Mouse (Mus musculus) forebrain, embryonic 10.5 days (tissue): ENCODE data around the gene Fbxl8. TPM values are rescaled to one million over a fixed set of nuclear protein-coding genes. Genes with fewer than 3 reads are reported as not detected.
"Not testable (repeated sequence)": the region's sequence is repeated elsewhere in the genome, so short reads cannot be mapped to it uniquely, and the experiment has no call there.

Experiments used
- DNase-seq: peaks from one replicate; pipeline ENCODE4 v3.0.0-alpha.2; 2017; ENCODE audit warnings: low spot score; ENCODE audit errors: extremely low spot score
- H3K27ac ChIP-seq: fragments of 300-500 bp; sonication (generic); 2 replicates; pipeline ENCODE4 v1.5.1; 2016; ENCODE audit warnings: mild to moderate bottlenecking
- H3K27me3 ChIP-seq: fragments of 300-500 bp; sonication (generic); 2 replicates; pipeline ENCODE4 v1.6.1; 2016; ENCODE audit warnings: mild to moderate bottlenecking; ENCODE audit not compliant: poor library complexity, severe bottlenecking
- H3K36me3 ChIP-seq: fragments of 300-500 bp; sonication (generic); replicated peaks from 2 replicates; pipeline ENCODE4 v1.6.1; 2016; ENCODE audit warnings: mild to moderate bottlenecking, moderate library complexity
- H3K4me1 ChIP-seq: fragments of 300-500 bp; sonication (generic); 2 replicates; pipeline ENCODE4 v1.6.1; 2016
- H3K4me3 ChIP-seq: fragments of 300-500 bp; sonication (generic); 2 replicates; pipeline ENCODE4 v1.5.1; 2016; ENCODE audit warnings: mild to moderate bottlenecking, moderate library complexity
- H3K9me3 ChIP-seq: fragments of 300-500 bp; sonication (generic); 2 replicates; pipeline ENCODE4 v1.6.1; 2016; ENCODE audit warnings: mild to moderate bottlenecking, moderate library complexity
- WGBS: fragments of 180-500 bp; shearing (Covaris S2); methylation state at CpG from one replicate; pipeline ENCODE4 v1.1.7; 2016; 5-methylcytosine and 5-hydroxymethylcytosine counted together
- polyA plus RNA-seq: library from polyadenylated mRNA; unstranded; fragments of >200 nt; fragmentation: Nextera tagmentation; extraction: Ambion mirVana; gene quantifications from 2 replicates; pipeline ENCODE4 v1.2.1, GENCODE M21; 2016

Gene Fbxl8
- polyA plus RNA-seq: 0.55 and 0.91 TPM in 2 replicates

DNA sequence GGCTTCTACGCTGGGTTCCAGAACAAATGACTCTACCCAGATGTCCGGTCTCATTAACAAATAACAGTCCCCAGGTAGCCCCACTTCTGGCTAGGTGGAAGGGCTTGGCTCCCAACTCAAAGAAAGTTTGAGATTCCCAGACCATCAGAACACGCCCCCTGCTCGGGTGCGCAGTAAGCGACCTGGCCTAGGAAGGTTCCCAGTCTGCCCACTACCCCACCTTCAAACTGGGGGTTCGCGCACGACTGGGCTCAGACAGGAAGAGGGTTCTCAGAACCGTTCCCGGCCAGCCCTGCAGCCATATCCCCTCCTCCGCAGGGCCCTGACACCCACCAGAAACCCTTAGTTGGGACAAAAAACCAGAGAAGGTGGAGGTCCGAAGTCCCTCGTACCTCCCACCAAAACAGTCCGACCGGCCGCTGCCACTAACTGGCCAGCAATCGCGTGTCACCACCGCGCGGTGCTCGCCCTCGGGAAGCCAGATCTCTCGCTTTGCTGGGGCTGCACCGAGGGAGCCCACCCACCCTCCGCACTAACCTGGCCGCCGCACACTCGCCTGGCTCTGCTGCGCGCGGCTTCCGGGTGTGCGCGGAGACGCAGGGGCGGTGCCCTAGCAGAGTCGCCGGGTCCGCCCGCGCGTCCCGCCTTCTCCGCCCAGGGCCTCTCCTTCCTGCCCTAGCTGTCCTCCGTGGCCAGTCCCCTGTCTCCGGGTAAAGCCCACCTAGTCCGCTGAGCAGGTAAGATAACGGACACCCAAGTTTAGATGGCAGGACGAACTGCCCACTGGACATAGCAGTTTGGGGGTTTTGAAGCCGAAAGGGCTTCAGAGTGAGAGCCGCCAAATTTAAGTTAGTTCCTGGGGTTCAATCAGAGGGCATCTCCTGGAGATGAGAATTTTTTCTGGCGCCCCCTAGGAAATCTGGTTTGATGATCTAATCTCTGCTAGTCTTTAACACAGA is at the start of gene Fbxl8, which contains the start of gene Tradd:
Gene Fbxl8, plus strand, starts transcription at position 625 of the 959 bp plus-strand sequence.
Gene Tradd, minus strand, starts transcription at position 586 of the 959 bp plus-strand sequence.
- H3K4me1 ChIP-seq: peaks cover 41% of the 10 kb centered on the region
- H3K27ac ChIP-seq: peak within 1 kb of the TSS; percentile 27; the same call in 1 of the 2 replicates
- H3K27me3 ChIP-seq: peaks cover 100% of the 10 kb centered on the region
- H3K36me3 ChIP-seq: no peaks in the 10 kb centered on the region
- H3K4me3 ChIP-seq: peak within 1 kb of the TSS; percentile 62
- 1% methylated on average over 54 of the region's 54 CpGs for WGBS
- peak; percentile 69 for DNase-seq
- H3K9me3 ChIP-seq: peaks cover 11% of the 10 kb centered on the region

DNA sequence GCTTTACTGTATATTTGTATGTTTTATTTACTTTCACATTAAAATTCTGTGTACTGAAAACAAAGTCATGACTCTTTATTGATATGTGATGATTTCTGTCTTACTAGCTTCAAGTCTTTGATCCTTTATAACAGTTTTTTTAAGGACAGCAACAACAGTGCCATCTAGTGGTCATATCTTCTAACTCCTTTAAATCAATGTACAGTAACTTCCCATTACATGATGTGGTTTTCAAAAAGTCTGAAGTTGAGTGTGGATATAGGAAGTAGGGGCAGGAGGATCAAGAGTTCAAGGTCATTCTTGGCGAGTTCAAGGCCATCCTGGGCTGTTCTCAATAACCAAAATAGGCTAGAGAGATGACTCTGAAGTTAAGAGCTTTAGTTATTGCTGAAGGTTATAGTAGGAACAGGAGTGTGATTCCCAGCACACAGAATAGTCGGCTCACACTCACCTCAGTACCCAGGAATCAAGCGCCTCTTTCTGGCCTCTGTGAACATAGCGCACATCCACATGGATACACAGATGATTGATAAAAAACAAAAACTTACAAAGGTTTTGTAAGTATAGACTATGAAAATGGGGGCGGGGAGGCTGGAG is 46.4 kb upstream of the Fbxl8 start:
- H3K9me3 ChIP-seq: no peaks in the 10 kb centered on the region
- no peak for DNase-seq
- peaks cover 51% of the 10 kb centered on the region for H3K36me3 ChIP-seq
- no peak overlapping the region for H3K4me3 ChIP-seq
- no peaks in the 10 kb centered on the region for H3K27me3 ChIP-seq
- 81% methylated on average over 5 of the region's 5 CpGs for WGBS
- H3K4me1 ChIP-seq: no peaks in the 10 kb centered on the region
- H3K27ac ChIP-seq: no peak overlapping the region

DNA sequence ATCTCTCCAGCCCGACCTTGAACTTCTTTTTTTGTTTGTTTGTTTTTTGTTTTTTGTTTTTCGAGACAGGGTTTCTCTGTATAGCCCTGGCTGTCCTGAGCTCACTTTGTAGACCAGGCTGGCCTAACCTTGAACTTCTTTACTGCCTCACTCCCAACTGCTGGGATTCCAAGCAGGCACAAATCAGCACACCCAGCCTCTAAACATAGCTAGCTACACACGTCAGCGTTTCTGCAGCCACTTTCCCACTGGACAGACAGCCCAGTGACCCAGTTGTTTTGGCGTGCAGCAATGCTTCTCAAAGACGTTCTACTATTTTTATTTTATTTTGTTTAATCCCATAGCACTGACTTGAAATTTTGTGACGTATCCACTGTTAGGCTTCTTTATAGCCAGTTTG is 40.6 kb upstream of the Fbxl8 start:
- Histone ChIP-seq H3K36me3 (no peaks in the 10 kb centered on the region), H3K27ac (no peak overlapping the region), H3K4me3 (peak overlapping the region; percentile 96; the same call in 1 of the 2 replicates), H3K27me3 (no peaks in the 10 kb centered on the region), H3K9me3 (no peaks in the 10 kb centered on the region), H3K4me1 (peaks cover 22% of the 10 kb centered on the region)
- 88% methylated on average over 7 of the region's 7 CpGs for WGBS
- DNase-seq: no peak

DNA sequence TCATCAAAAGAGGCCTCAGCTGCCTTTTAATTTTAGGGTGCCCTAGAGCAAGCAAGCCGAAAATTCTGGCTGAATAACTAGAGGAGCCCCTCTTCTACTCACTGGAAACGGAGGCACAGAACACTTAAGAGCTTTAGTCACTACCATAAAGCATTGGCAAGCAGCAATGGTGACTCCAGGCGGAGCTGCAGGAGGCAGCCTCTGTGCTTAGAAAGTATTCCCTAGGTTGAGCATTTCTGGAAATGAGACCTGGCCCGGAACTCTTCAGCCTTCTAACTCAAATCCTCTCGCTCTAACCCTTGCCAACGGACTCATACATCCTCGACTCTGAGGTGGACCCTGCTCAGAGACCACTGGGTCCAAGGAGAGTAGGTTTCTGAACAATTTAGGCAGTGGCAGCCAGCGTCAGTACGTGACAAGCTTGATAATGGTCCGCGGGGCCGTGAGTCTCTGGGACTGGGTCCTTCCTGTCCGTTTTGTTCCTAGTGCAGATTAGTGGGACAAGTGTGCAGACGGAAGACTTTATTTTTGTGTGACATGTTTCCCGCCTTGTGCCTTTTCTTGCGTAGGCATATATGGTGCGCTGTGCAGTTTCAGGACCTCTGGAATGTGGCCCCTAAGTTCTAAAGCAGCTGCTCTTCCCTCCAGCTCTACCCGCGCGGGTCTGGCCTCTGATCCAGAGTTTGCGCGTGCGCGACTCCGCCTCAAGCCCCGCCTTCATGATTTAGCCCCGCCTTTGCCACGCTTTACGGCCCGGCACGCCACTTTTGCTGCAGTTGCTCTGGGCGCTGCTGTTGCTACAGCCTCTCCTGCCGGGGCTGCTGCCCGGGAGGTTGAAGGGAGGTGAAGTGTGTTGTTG is 39.8 kb upstream of the Fbxl8 start, which contains the start of gene D230025D16Rik:
Gene D230025D16Rik, plus strand, starts transcription at position 733 of the 859 bp plus-strand sequence.
- WGBS: 5% methylated on average over 34 of the region's 34 CpGs
- Histone ChIP-seq H3K36me3 (no peaks in the 10 kb centered on the region), H3K9me3 (no peaks in the 10 kb centered on the region), H3K27ac (peak within 1 kb of the TSS; percentile 90), H3K27me3 (no peaks in the 10 kb centered on the region), H3K4me1 (peaks cover 22% of the 10 kb centered on the region), H3K4me3 (peak within 1 kb of the TSS; percentile 96)
- DNase-seq: peak; percentile 98

DNA sequence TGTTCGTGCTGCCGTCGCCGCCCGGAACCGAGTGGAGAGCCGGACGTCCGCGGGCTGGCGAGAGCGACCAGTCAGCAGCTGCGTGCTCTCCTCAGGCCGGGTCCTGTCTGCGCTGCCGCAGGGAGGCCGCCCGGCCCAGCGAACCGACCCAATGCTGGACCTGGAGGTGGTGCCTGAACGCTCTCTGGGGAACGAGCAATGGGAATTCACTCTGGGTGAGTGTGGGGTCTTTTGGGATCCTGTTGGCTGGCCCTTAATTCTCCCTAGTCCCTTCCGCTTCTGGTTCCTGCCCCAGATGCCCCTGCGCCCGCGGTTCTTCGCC is 39.2 kb upstream of the Fbxl8 start:
- WGBS: 0% methylated on average over 27 of the region's 27 CpGs
- peak overlapping the region; percentile 90 for H3K27ac ChIP-seq
- no peaks in the 10 kb centered on the region for H3K27me3 ChIP-seq

DNA sequence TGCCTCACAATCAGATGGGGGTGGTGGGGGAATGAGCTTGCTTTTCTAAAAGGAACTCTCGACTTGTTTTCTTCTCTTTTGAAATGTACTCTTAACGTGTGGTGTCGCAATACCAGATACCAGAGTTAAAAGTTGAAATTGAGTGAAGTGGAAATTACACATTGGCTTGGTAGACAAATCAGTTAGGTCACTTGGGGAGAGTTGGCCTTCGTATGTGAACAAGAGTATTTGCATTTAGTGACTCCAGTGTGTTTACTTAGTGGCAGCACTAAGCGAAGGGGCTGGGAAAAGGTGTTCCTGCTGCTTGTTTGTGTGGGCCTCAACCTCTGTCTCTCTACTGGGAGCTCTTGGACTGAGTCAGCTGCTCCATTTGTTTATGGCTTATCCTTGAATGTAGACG is 38.5 kb upstream of the Fbxl8 start:
- H3K36me3 ChIP-seq: no peaks in the 10 kb centered on the region
- no peak for DNase-seq
- H3K9me3 ChIP-seq: no peaks in the 10 kb centered on the region
- no peak overlapping the region for H3K27ac ChIP-seq
- 41% methylated on average over 6 of the region's 6 CpGs for WGBS
- peak overlapping the region; percentile 96 for H3K4me3 ChIP-seq
- H3K4me1 ChIP-seq: peaks cover 22% of the 10 kb centered on the region
- H3K27me3 ChIP-seq: no peaks in the 10 kb centered on the region

More for the DNA sequence above, 39.2 kb upstream of the Fbxl8 start:
- DNase-seq: no peak
- H3K4me1 ChIP-seq: peaks cover 22% of the 10 kb centered on the region
- no peaks in the 10 kb centered on the region for H3K9me3 ChIP-seq
- peak overlapping the region; percentile 96 for H3K4me3 ChIP-seq
- H3K36me3 ChIP-seq: no peaks in the 10 kb centered on the region

DNA sequence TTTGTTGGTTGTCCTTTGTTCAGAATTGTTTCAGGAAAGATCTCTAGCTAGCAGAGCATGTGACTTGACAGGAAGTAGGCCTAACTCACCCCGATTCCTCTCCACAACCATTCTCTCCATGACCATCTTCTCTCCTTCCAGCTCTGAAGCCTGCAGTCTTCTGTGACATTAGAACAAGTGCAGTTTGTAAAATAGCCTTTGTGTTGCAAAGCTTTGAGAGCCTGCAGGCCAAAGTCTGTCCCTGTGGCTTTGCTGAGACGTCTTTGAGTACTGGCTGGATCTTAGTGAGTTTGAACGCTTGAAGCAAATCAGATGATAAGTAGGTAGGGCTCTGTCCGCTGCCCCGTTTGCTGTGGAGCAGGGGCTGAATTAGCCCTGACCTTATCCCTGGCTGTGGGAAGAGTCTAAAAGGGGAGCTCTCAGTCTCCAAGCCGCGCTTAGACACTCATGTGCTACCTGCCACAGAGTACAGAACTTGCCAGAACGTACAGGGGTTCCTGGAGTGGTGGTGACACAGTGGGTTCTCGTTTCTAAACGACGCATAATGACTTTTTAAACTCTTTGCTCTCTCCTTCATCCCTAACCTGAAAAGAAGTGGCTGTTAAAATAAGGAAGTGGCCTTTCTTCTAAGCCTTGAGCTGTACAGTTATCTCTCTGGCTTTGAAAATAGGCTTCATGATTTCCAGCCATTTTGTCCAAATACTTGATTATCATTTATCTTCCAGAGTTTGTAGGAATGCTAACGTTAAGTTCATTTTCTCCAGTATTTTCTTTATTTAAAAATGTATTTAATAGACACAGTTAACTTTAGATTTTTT is 32.7 kb upstream of the Fbxl8 start:
- Histone ChIP-seq H3K4me1 (no peaks in the 10 kb centered on the region), H3K9me3 (no peaks in the 10 kb centered on the region), H3K4me3 (no peak overlapping the region), H3K27ac (no peak overlapping the region), H3K27me3 (no peaks in the 10 kb centered on the region), H3K36me3 (peaks cover 26% of the 10 kb centered on the region)
- no peak for DNase-seq
- WGBS: 90% methylated on average over 12 of the region's 12 CpGs

DNA sequence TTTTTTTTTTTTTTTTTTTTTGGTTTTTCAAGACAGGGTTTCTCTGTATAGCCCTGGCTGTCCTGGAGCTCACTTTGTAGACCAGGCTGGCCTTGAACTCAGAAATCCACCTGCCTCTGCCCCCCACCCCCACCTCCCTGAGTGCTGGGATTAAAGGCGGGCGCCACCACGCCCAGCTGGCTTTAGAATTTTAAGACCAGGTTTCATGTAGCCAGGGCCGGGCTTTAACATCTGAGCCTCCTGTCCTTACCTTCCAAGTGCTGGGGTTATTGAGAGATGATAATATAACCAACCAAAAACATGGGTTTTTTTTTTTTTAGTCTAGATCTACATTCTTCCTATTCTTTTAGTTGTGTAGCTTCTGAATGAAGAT is 32.1 kb upstream of the Fbxl8 start:
- H3K4me1 ChIP-seq, H3K27ac ChIP-seq, H3K27me3 ChIP-seq, DNase-seq, H3K9me3 ChIP-seq, H3K4me3 ChIP-seq: not testable (repeated sequence)
- 94% methylated on average over 4 of the region's 4 CpGs for WGBS
- H3K36me3 ChIP-seq: peaks cover 29% of the 10 kb centered on the region

DNA sequence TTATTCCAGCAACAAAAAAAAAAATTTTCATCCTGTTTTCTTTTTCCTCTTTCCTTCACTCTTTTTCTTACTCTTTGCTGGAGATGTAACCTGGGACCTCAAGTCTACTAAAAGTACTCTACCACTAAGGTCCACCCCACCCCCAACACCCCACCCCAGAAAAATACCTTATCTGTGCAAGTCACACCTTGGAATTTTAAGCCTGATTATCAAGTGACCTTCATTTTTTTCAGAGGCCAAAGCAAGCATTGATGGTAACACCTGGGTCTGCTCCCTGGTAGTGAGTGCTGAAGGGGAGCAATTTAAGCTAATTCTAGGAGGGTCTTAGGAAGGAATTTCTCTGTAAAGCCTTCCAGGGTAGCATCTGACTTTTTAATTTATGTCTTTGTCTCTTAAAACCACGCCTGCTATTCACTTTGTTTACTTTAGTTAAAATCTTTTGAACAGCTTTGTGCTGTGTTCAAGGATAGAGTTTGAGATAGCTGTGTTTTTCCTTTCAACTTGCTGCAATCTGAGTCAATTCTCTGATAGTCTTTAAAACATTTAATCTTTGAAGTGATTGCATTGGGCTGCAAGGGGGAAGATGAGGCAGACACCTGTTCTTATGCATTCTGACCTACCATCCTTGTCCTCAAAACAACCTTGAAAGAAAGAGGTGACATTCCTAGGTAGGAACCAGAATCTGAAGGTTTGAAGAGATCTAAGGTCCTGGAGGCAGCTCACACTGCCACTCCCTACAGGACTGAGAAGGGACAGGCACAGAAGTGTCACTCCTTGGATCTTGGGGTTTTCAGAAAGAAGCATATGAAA is 31.1 kb upstream of the Fbxl8 start:
- no peak overlapping the region for H3K27ac ChIP-seq
- no peak for DNase-seq
- peaks cover 29% of the 10 kb centered on the region for H3K36me3 ChIP-seq
- no peaks in the 10 kb centered on the region for H3K27me3 ChIP-seq
- no peaks in the 10 kb centered on the region for H3K4me1 ChIP-seq
- no peaks in the 10 kb centered on the region for H3K9me3 ChIP-seq
- H3K4me3 ChIP-seq: no peak overlapping the region
- WGBS: 75% methylated on average over 1 of the region's 1 CpGs

DNA sequence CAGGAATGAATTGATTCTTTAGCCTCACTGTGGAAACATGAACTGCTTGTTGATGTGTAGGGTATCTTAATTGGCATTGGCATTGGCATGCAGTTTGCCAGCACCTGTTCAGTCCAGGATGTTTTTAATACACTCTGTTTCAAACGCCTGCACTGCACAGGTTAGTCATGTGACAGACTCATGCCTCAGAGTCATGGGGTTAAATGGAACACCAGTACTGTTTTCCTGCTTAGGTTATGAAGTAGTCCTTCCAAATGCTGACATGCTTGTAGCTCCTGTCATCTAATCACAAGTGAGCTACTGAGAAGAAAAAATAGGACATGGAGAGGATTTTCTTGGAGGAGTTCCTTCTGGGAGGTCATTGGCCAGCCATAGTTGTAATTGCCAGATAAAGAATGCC is 29.2 kb upstream of the Fbxl8 start:
- 84% methylated on average over 1 of the region's 1 CpGs for WGBS
- Histone ChIP-seq H3K36me3 (peaks cover 48% of the 10 kb centered on the region), H3K9me3 (no peaks in the 10 kb centered on the region), H3K27ac (no peak overlapping the region), H3K4me1 (no peaks in the 10 kb centered on the region), H3K27me3 (no peaks in the 10 kb centered on the region), H3K4me3 (no peak overlapping the region)
- DNase-seq: no peak

DNA sequence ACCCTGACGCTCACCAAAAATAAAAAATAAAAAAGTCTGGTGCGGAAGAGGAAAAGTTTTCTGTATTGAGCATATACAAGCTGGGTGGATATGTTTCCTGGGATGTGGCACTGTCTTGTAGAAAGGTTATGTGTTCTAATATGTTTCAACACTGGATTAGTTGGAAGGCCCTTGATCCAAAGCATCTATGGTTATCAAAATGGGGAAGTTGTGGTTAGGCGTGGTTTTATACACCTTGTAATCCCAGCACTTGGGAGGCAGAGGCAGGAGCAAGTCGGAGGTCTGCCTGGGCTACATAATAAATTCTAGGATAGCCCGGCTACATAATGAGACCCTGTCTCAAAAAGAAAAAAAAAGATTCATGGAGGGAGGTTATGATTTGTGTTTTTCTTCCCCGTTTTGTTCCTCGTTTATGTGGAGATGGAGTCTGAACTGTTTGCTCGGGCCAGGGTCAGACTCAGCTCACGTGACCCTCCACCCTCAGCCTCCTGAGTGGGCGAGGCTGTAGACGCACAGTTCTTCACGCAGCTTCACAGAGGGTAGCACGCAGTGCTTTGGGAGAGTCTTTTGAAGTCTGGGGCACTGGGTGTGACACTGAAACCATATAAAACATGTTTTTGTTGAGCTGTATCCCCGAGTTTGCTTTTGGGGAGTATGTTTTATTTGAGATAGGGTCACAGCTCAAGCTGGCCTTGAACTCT is 26.9 kb upstream of the Fbxl8 start:
- no peak overlapping the region for H3K4me3 ChIP-seq
- DNase-seq: no peak
- 92% methylated on average over 14 of the region's 14 CpGs for WGBS
- peaks cover 66% of the 10 kb centered on the region for H3K36me3 ChIP-seq
- no peaks in the 10 kb centered on the region for H3K9me3 ChIP-seq
- H3K27me3 ChIP-seq: no peaks in the 10 kb centered on the region
- no peak overlapping the region for H3K27ac ChIP-seq
- no peaks in the 10 kb centered on the region for H3K4me1 ChIP-seq
